Mouse (Mus musculus) kidney, embryonic 14.5 days (tissue): ENCODE measurements around the gene Susd6. TPM values are rescaled to one million over a fixed set of nuclear protein-coding genes. Genes with fewer than 3 reads are reported as not detected.

Source experiments
- ATAC-seq: fragments of 200-750 bp; cut with Nextera tagmentation; 2 replicates; pipeline ENCODE4 v1.8.0; 2017; ENCODE audit warnings: moderate number of reproducible peaks, mild to moderate bottlenecking, moderate TSS enrichment, moderate library complexity; ENCODE audit not compliant: low FRiP score, low TSS enrichment
- H3K27ac ChIP-seq: fragments of 300-500 bp; sonication (generic); 2 replicates; pipeline ENCODE4 v1.5.1; 2014; ENCODE audit warnings: low read depth, mild to moderate bottlenecking, low read length, moderate library complexity, mixed read lengths
- H3K27me3 ChIP-seq: fragments of 300-500 bp; sonication (generic); 2 replicates; pipeline ENCODE4 v1.6.1; 2014; ENCODE audit warnings: mild to moderate bottlenecking, low read length; ENCODE audit not compliant: control insufficient read depth, insufficient read depth
- H3K36me3 ChIP-seq: fragments of 300-500 bp; sonication (generic); 2 replicates; pipeline ENCODE4 v1.6.1; 2014; ENCODE audit warnings: low read length, mixed read lengths; ENCODE audit not compliant: control insufficient read depth, insufficient read depth
- H3K4me1 ChIP-seq: fragments of 300-500 bp; sonication (generic); 2 replicates; pipeline ENCODE4 v1.6.1; 2014; ENCODE audit warnings: low read length, mixed read lengths; ENCODE audit not compliant: control insufficient read depth, insufficient read depth
- H3K4me2 ChIP-seq: fragments of 300-500 bp; sonication (generic); replicated peaks from 2 replicates; pipeline ENCODE4 v1.6.1; 2014; ENCODE audit warnings: low read depth, mild to moderate bottlenecking, low read length
- H3K4me3 ChIP-seq: fragments of 300-500 bp; sonication (generic); 2 replicates; pipeline ENCODE4 v1.5.1; 2014; ENCODE audit warnings: mild to moderate bottlenecking, low read length
- H3K9ac ChIP-seq: fragments of 300-500 bp; sonication (generic); 2 replicates; pipeline ENCODE4 v1.6.1; 2014; ENCODE audit warnings: low read depth, mild to moderate bottlenecking, low read length, moderate library complexity
- H3K9me3 ChIP-seq: fragments of 300-500 bp; sonication (generic); 2 replicates; pipeline ENCODE4 v1.6.1; 2016; ENCODE audit warnings: low read length; ENCODE audit not compliant: control insufficient read depth
- WGBS: fragments of 180-500 bp; shearing (Covaris S2); extraction: QIAGEN DNeasy Blood & Tissue Kit; methylation state at CpG from one replicate; pipeline ENCODE4 v1.1.7; 2014; 5-methylcytosine and 5-hydroxymethylcytosine counted together
- polyA plus RNA-seq: library from polyadenylated mRNA; unstranded; fragments of >200 nt; fragmentation: Nextera tagmentation; extraction: Ambion mirVana; gene quantifications from 2 replicates; pipeline ENCODE4 v1.2.1, GENCODE M21; 2014

The Susd6 gene
- polyA plus RNA-seq, 1 experiment from 2014 or later: 15.6 TPM

- H3K9ac ChIP-seq: no peak overlapping the region
- no peaks in the 10 kb centered on the region for H3K9me3 ChIP-seq
- H3K27me3 ChIP-seq: no peaks in the 10 kb centered on the region
- no peak overlapping the region for H3K4me3 ChIP-seq
- H3K36me3 ChIP-seq: no peaks in the 10 kb centered on the region
- WGBS: 91% methylated on average over 1 of the region's 1 CpGs
- no peak overlapping the region for H3K4me2 ChIP-seq
- peaks cover 24% of the 10 kb centered on the region for H3K4me1 ChIP-seq
- no peak for ATAC-seq
- H3K27ac ChIP-seq: no peak overlapping the region
Measured at GRCm38 (mm10) chr12:80845901-80846300, 55.6 kb downstream of the Susd6 start.

- Histone ChIP-seq H3K27ac (no peak overlapping the region), H3K4me3 (no peak overlapping the region), H3K36me3 (no peaks in the 10 kb centered on the region), H3K27me3 (no peaks in the 10 kb centered on the region), H3K4me2 (no peak overlapping the region), H3K9me3 (no peaks in the 10 kb centered on the region), H3K4me1 (peaks cover 24% of the 10 kb centered on the region), H3K9ac (no peak overlapping the region)
- ATAC-seq: no peak
- 48% methylated on average over 1 of the region's 1 CpGs for WGBS
Measured at GRCm38 (mm10) chr12:80846861-80847268, 56.6 kb downstream of the Susd6 start.

GRCm38 (mm10) chr12:80852001-80852400 lies 61.7 kb downstream of the Susd6 start:
- Histone ChIP-seq H3K27ac (no peak overlapping the region), H3K4me2 (no peak overlapping the region), H3K4me3 (no peak overlapping the region), H3K36me3 (no peaks in the 10 kb centered on the region), H3K9ac (no peak overlapping the region), H3K9me3 (no peaks in the 10 kb centered on the region), H3K4me1 (peaks cover 1% of the 10 kb centered on the region; the same call in 1 of the 2 replicates), H3K27me3 (no peaks in the 10 kb centered on the region)
- 94% methylated on average over 1 of the region's 1 CpGs for WGBS
- ATAC-seq: no peak

GRCm38 (mm10) chr12:80853737-80854136 lies 63.4 kb downstream of the Susd6 start:
- Histone ChIP-seq H3K4me1 (no peaks in the 10 kb centered on the region; the same call in 1 of the 2 replicates), H3K36me3 (no peaks in the 10 kb centered on the region), H3K9me3 (no peaks in the 10 kb centered on the region), H3K4me2 (no peak overlapping the region), H3K27ac (no peak overlapping the region), H3K4me3 (no peak overlapping the region), H3K27me3 (no peaks in the 10 kb centered on the region), H3K9ac (no peak overlapping the region)
- WGBS: 74% methylated on average over 3 of the region's 3 CpGs
- ATAC-seq: no peak

- no peaks in the 10 kb centered on the region for H3K36me3 ChIP-seq
- 95% methylated on average over 4 of the region's 4 CpGs for WGBS
- no peaks in the 10 kb centered on the region; the same call in 1 of the 2 replicates for H3K4me1 ChIP-seq
- H3K4me2 ChIP-seq: no peak overlapping the region
- ATAC-seq: no peak
- no peak overlapping the region for H3K27ac ChIP-seq
- H3K4me3 ChIP-seq: no peak overlapping the region
- no peaks in the 10 kb centered on the region for H3K27me3 ChIP-seq
- H3K9ac ChIP-seq: no peak overlapping the region
- no peaks in the 10 kb centered on the region for H3K9me3 ChIP-seq
Measured at GRCm38 (mm10) chr12:80854671-80855070, 64.4 kb downstream of the Susd6 start.

- Histone ChIP-seq H3K36me3 (no peaks in the 10 kb centered on the region), H3K4me1 (no peaks in the 10 kb centered on the region; the same call in 1 of the 2 replicates), H3K4me3 (no peak overlapping the region), H3K27me3 (no peaks in the 10 kb centered on the region), H3K9ac (no peak overlapping the region), H3K4me2 (no peak overlapping the region), H3K9me3 (no peaks in the 10 kb centered on the region), H3K27ac (no peak overlapping the region)
- 91% methylated on average over 2 of the region's 2 CpGs for WGBS
- no peak for ATAC-seq
Measured at GRCm38 (mm10) chr12:80855100-80855499, 64.8 kb downstream of the Susd6 start.

GRCm38 (mm10) chr12:80855581-80855980 lies 65.3 kb downstream of the Susd6 start:
- Histone ChIP-seq H3K4me2 (no peak overlapping the region), H3K9me3 (no peaks in the 10 kb centered on the region), H3K4me1 (no peaks in the 10 kb centered on the region; the same call in 1 of the 2 replicates), H3K27me3 (no peaks in the 10 kb centered on the region), H3K27ac (no peak overlapping the region), H3K4me3 (no peak overlapping the region), H3K36me3 (no peaks in the 10 kb centered on the region), H3K9ac (no peak overlapping the region)
- WGBS: 67% methylated on average over 1 of the region's 1 CpGs
- no peak for ATAC-seq

- no peak for ATAC-seq
- Histone ChIP-seq H3K27ac (no peak overlapping the region), H3K27me3 (no peaks in the 10 kb centered on the region), H3K9me3 (no peaks in the 10 kb centered on the region), H3K4me3 (no peak overlapping the region), H3K36me3 (no peaks in the 10 kb centered on the region), H3K9ac (no peak overlapping the region), H3K4me2 (no peak overlapping the region), H3K4me1 (no peaks in the 10 kb centered on the region; the same call in 1 of the 2 replicates)
- WGBS: 85% methylated on average over 3 of the region's 3 CpGs
Measured at GRCm38 (mm10) chr12:80857636-80858293, 67.5 kb downstream of the Susd6 start.

GRCm38 (mm10) chr12:80858307-80858706 lies 68.0 kb downstream of the Susd6 start:
- Histone ChIP-seq H3K27ac (no peak overlapping the region), H3K4me3 (no peak overlapping the region), H3K4me1 (no peaks in the 10 kb centered on the region; the same call in 1 of the 2 replicates), H3K9me3 (no peaks in the 10 kb centered on the region), H3K4me2 (no peak overlapping the region), H3K9ac (no peak overlapping the region), H3K36me3 (no peaks in the 10 kb centered on the region), H3K27me3 (no peaks in the 10 kb centered on the region)
- no peak for ATAC-seq
- WGBS: 77% methylated on average over 2 of the region's 2 CpGs
